Mouse (Mus musculus): ENCODE data around the gene B3gnt4.

The B3gnt4 gene

DNA sequence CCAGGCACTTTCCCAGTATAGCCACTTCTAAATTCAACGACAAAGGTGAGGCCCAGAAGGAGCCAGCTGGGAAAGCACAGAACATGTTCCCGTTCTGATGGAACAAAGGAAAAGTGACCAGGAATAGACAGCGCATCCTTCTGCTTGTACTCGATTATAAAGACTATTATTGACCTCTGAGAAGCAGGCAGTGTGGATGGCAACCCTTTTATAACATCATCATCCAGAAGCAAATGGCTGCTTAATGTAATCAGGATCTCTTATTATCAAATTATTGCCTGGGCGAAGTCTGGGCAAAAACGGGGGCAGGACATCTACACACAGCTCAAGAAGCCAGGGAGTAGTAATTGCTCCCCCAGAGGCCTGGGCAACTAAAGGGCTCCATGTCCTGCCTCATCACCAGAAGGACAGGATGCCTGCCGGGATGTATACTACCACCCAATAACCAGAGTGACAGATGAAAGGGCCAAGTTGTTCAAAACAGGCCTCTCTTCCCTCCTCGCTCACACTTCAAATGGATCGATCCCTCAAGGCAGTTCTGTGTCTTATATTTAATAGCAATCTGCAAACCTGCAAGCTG lies 15.7 kb downstream of the B3gnt4 start:
- peak; percentile 0 for DNase-seq (ENCODE audit: low spot score)

DNA sequence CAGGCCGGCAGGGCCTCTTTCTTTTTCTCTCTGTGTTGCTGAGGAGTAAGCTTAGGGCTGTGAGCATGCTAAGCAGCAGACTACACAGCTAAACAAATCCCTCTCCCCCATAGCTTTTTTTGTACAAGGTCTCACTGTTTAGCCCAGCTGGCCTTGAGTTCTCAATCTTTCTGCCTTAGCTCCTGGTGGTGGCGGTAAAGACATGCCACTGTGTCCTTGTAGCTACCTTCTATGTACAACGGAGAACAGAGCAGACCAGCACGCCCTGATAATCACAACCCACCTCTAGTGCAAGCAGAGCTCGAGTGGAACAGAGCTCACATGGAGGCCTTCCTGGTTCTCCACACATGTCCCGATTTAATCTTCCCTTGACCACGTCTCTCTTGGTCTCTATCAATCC lies 18.4 kb downstream of the B3gnt4 start:
- DNase-seq (ENCODE audit: low spot score): peak; percentile 1

DNA sequence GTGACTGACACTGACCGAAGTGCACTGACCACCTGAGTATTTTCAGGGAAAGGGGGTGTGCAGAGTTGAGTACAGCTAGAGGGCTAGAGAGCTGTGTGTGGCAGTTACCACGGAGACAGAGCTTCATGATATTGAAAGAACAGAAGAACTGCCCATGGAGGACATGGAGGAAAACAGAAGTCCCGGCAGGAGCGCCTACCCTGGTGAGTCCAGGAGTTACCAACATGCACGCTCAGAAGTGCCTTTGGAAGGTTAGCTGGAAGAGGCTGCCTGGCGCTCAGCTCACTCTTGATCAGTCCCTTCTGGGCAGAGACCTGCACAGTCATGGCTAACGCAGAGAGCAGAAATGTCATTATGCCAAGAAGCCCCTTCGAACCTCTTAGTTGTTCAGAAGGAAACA lies 19.8 kb downstream of the B3gnt4 start:
- peak; percentile 1 for DNase-seq (ENCODE audit: low spot score)

DNA sequence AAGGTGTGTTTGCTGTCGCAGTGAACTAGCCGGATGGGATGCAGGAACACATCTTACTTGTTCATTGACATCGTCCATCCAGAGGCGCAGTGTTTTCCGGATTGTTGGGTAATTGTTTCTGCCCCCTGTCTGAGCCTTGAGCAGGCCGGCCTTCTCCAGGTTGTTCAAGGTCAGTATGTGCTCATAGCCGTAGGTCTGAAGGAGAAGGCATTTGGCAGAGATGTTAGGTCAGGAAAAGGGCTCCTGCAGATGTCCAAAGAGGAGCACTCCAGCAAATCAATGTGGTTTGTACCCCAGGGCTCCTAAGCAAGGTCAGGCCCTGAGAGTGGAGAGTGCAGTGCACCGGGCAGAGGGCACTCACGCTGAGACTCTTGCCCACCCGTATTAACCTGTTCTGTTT lies 23.5 kb downstream of the B3gnt4 start:
- DNase-seq (ENCODE audit: low spot score): peak; percentile 1

DNA sequence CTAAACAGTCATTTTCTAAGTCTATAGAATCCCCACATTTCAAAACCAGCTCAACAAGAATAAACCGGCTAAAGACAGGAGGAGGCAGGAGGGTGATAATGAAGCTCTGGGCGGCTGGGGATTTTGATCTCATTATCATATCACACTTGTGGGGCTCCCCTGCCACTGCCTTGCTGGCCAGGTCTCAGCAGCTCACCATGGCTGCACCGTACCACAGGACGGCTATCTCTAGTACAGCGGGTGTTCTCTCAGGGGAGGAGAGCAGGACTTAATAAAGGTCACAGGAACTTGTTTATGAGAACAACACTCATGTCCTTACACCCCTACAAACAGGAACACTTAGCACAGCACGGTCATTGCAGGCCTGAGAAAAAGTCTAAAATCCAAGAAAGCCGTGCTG lies 45.4 kb downstream of the B3gnt4 start:
- peak; percentile 1 for DNase-seq (ENCODE audit: low spot score)

DNA sequence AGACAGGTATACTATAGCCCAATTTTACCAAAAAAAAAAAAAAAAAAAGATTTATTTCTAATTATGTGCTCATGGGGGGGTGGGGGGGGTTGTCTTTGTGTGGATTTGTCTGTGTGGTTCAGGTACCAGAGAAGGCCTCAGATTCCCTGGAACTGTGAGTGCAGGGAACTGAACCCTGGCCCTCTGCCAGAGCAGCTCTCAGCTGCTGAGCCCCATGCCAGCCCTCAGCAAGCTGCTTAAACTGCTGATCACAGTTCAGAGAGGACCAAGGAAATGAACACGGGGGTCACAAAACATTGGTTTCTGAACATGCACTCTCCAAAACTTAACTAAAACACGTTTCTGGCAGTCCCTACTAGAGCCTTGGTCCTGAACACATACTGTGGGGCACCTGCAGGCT lies 46.2 kb downstream of the B3gnt4 start:
- DNase-seq (ENCODE audit: low spot score): peak; percentile 3

DNA sequence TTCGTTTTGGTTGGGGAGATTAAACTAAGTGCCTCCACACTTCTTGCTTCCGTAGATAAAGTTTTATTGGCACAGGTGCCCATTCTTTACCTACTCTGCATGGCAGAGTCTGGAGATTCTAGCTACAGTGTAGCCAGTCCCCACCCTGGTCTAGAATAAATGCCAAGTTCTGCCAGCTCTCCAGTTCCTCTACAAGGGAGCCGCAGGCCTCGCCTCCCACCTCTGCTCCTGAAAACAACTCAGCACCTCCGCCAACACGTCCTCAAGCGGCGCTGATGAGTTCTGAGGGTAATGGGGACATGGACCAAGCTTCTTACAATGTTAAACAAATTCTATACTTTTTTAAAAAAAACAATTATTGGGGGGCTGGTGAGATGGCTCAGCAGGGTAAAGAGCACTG lies 49.3 kb downstream of the B3gnt4 start:
- DNase-seq (ENCODE audit: low spot score): no peak

DNA sequence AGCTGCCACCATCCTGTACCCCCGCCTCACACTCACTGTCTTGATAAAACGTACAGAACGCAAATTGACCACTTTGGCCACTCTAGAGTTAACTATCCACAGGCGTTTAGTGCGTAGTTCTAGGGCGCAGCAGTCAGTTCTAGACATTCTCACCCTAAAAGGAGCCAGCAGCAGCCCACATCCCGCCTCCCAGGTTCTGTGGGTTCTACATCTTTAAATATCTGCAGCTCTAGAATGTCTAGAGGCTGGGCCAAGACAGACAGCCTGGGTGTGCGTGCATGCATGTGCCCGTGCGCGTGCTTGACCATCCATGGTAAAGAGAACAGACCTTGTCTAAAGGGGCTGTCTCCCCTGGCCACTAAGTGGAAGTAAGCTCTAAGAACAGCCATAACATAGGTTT lies 50.9 kb downstream of the B3gnt4 start:
- DNase-seq (ENCODE audit: low spot score): no peak
